Mouse (Mus musculus): ENCODE measurements at regions not wholly inside any gene's neighbourhood (a gene's known extent, or its start where the extent isn't known, plus 50 kb on each side); places are given as distances from the start of the nearest gene placed in this dataset.

DNA sequence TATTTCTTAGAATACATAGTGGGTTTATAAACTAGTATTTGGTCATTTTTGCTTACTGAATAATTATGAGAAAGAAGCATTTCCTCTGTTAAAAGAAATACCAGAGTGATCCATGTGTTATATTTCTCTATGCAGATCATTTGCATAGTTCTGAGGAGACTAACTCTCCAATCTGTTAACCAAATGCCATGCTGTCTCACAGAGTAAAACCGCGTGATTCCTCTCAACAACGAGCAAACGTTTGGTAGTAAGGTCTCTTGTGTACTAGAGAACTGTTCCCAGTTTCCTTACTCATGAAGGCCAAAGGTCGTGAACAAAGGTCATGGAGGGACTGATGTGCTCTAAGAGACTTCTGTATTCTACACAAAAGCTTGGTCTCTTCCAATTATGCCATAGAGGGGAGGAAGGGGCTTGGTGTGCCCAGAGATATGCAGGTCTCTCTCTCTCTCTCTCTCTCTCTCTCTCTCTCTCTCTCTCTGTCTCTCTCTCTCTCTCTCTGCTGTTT lies 152.3 kb upstream of the Avpr1a start:
- WGBS (ENCODE audit: insufficient replicate concordance), result 58% methylated on average over 5 of the region's 5 CpGs
- Histone ChIP-seq H3K36me3 (ENCODE audit: control insufficient read depth, insufficient read depth) (no peaks in the 10 kb centered on the region), H3K27me3 (ENCODE audit: control insufficient read depth, insufficient read depth, low read depth, low read length) (no peaks in the 10 kb centered on the region), H3K4me1 (ENCODE audit: control insufficient read depth, low read depth, low read length) (no peaks in the 10 kb centered on the region), H3K27ac (ENCODE audit: low read length) (no peak overlapping the region), H3K4me3 (ENCODE audit: low read depth, low read length) (no peak overlapping the region), H3K4me2 (ENCODE audit: low read depth, low read length) (no peak overlapping the region), H3K9me3 (replicated peaks; ENCODE audit: control insufficient read depth, low read length) (no peaks in the 10 kb centered on the region), H3K9ac (ENCODE audit: low read depth, low read length) (no peak overlapping the region)
- no peak for ATAC-seq (ENCODE audit: low read depth)

- Histone ChIP-seq H3K9ac (ENCODE audit: low read depth, low read length) (no peak overlapping the region), H3K36me3 (ENCODE audit: control insufficient read depth, insufficient read depth) (no peaks in the 10 kb centered on the region), H3K27ac (ENCODE audit: low read length) (no peak overlapping the region), H3K9me3 (replicated peaks; ENCODE audit: control insufficient read depth, low read length) (no peaks in the 10 kb centered on the region), H3K4me1 (ENCODE audit: control insufficient read depth, low read depth, low read length) (no peaks in the 10 kb centered on the region), H3K4me2 (ENCODE audit: low read depth, low read length) (no peak overlapping the region), H3K27me3 (ENCODE audit: control insufficient read depth, insufficient read depth, low read depth, low read length) (no peaks in the 10 kb centered on the region), H3K4me3 (ENCODE audit: low read depth, low read length) (no peak overlapping the region)
- 64% methylated on average over 2 of the region's 2 CpGs for WGBS (ENCODE audit: insufficient replicate concordance)
- no peak for ATAC-seq (ENCODE audit: low read depth)
Measured at GRCm38 (mm10) chr10:122291611-122292010, 156.7 kb upstream of the Avpr1a start.

GRCm38 (mm10) chr10:122291091-122291490 lies 157.2 kb upstream of the Avpr1a start:
- Histone ChIP-seq H3K27ac (ENCODE audit: low read length) (no peak overlapping the region), H3K4me3 (ENCODE audit: low read depth, low read length) (no peak overlapping the region), H3K9ac (ENCODE audit: low read depth, low read length) (no peak overlapping the region), H3K36me3 (ENCODE audit: control insufficient read depth, insufficient read depth) (no peaks in the 10 kb centered on the region), H3K4me2 (ENCODE audit: low read depth, low read length) (no peak overlapping the region), H3K27me3 (ENCODE audit: control insufficient read depth, insufficient read depth, low read depth, low read length) (no peaks in the 10 kb centered on the region), H3K4me1 (ENCODE audit: control insufficient read depth, low read depth, low read length) (no peaks in the 10 kb centered on the region), H3K9me3 (replicated peaks; ENCODE audit: control insufficient read depth, low read length) (no peaks in the 10 kb centered on the region)
- 70% methylated on average over 5 of the region's 5 CpGs for WGBS (ENCODE audit: insufficient replicate concordance)
- ATAC-seq (ENCODE audit: low read depth), result no peak

- Histone ChIP-seq H3K9ac (ENCODE audit: low read depth, low read length) (no peak overlapping the region), H3K4me1 (ENCODE audit: control insufficient read depth, low read depth, low read length) (no peaks in the 10 kb centered on the region), H3K27me3 (ENCODE audit: control insufficient read depth, insufficient read depth, low read depth, low read length) (no peaks in the 10 kb centered on the region), H3K4me2 (ENCODE audit: low read depth, low read length) (no peak overlapping the region), H3K36me3 (ENCODE audit: control insufficient read depth, insufficient read depth) (no peaks in the 10 kb centered on the region), H3K4me3 (ENCODE audit: low read depth, low read length) (no peak overlapping the region), H3K9me3 (replicated peaks; ENCODE audit: control insufficient read depth, low read length) (no peaks in the 10 kb centered on the region), H3K27ac (ENCODE audit: low read length) (no peak overlapping the region)
- ATAC-seq (ENCODE audit: low read depth), result no peak
- 57% methylated on average over 1 of the region's 1 CpGs for WGBS (ENCODE audit: insufficient replicate concordance)
Measured at GRCm38 (mm10) chr10:122274885-122275284, 173.4 kb upstream of the Avpr1a start.

DNA sequence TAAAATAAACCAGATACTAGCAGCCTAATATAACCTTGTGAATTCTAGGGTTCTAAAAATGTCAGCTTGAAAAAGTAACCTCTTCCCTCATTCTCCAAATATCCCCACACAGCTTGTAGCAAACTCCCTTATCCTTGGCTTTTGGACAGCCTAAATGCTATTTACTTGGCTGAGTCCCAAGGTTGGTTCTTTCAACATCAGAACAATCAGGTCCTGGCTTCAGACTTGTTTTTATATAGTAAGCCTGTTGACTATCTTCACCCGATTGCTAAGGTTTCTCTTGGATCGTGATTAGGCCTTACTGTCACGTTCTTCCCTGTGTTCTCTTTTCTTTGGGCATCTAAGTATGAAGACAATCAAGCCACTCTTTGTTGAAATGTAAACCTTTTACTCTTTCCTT lies 174.1 kb upstream of the Avpr1a start:
- H3K27ac ChIP-seq (ENCODE audit: low read length), result no peak overlapping the region
- WGBS (ENCODE audit: insufficient replicate concordance), result 50% methylated on average over 3 of the region's 3 CpGs

GRCm38 (mm10) chr10:122264070-122264469 lies 166.9 kb upstream of the Rxylt1 start:
- Histone ChIP-seq H3K4me1 (ENCODE audit: control insufficient read depth, low read depth, low read length) (no peaks in the 10 kb centered on the region), H3K27ac (ENCODE audit: low read length) (no peak overlapping the region), H3K4me3 (ENCODE audit: low read depth, low read length) (no peak overlapping the region), H3K9me3 (replicated peaks; ENCODE audit: control insufficient read depth, low read length) (no peaks in the 10 kb centered on the region), H3K36me3 (ENCODE audit: control insufficient read depth, insufficient read depth) (no peaks in the 10 kb centered on the region), H3K9ac (ENCODE audit: low read depth, low read length) (no peak overlapping the region), H3K27me3 (ENCODE audit: control insufficient read depth, insufficient read depth, low read depth, low read length) (no peaks in the 10 kb centered on the region), H3K4me2 (ENCODE audit: low read depth, low read length) (no peak overlapping the region)
- 24% methylated on average over 1 of the region's 1 CpGs for WGBS (ENCODE audit: insufficient replicate concordance)
- ATAC-seq (ENCODE audit: low read depth), result no peak

More for the DNA sequence above, 174.1 kb upstream of the Avpr1a start:
- no peak overlapping the region for H3K4me3 ChIP-seq (ENCODE audit: low read depth, low read length)
- H3K36me3 ChIP-seq (ENCODE audit: control insufficient read depth, insufficient read depth), result no peaks in the 10 kb centered on the region
- H3K27me3 ChIP-seq (ENCODE audit: control insufficient read depth, insufficient read depth, low read depth, low read length), result no peaks in the 10 kb centered on the region
- no peaks in the 10 kb centered on the region for H3K4me1 ChIP-seq (ENCODE audit: control insufficient read depth, low read depth, low read length)
- H3K9me3 ChIP-seq (replicated peaks; ENCODE audit: control insufficient read depth, low read length), result no peaks in the 10 kb centered on the region
- H3K9ac ChIP-seq (ENCODE audit: low read depth, low read length), result no peak overlapping the region
- no peak overlapping the region for H3K4me2 ChIP-seq (ENCODE audit: low read depth, low read length)
- peak; percentile 32; the same call in 1 of the 2 replicates for ATAC-seq (ENCODE audit: low read depth)

DNA sequence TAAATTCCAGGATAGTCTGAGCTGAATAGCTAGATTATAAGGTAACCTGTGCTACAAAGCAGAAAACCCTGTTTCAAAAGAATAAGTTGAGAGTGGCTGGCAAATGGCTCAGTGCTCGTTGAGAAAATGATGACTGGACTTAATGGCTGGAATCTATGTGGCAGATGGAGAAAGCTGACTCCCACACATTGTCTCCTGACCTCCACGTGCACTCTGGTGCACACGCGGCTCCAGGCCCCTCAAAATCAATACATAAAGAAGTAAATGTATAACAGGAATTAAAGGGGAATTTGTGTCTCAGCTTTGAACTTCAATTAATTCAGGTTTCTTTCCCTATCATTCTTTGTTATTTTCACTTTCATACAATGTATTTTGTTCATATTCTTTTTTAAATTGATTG lies 162.2 kb upstream of the Rxylt1 start:
- 50% methylated on average over 4 of the region's 4 CpGs for WGBS (ENCODE audit: insufficient replicate concordance)
- no peak overlapping the region for H3K27ac ChIP-seq (ENCODE audit: low read length)
- ATAC-seq (ENCODE audit: low read depth), result no peak; the same call in 1 of the 2 replicates
- no peaks in the 10 kb centered on the region for H3K9me3 ChIP-seq (replicated peaks; ENCODE audit: control insufficient read depth, low read length)
- no peaks in the 10 kb centered on the region for H3K27me3 ChIP-seq (ENCODE audit: control insufficient read depth, insufficient read depth, low read depth, low read length)
- H3K36me3 ChIP-seq (ENCODE audit: control insufficient read depth, insufficient read depth), result no peaks in the 10 kb centered on the region
- H3K4me3 ChIP-seq (ENCODE audit: low read depth, low read length), result no peak overlapping the region
- no peaks in the 10 kb centered on the region for H3K4me1 ChIP-seq (ENCODE audit: control insufficient read depth, low read depth, low read length)
- H3K9ac ChIP-seq (ENCODE audit: low read depth, low read length), result no peak overlapping the region
- no peak overlapping the region for H3K4me2 ChIP-seq (ENCODE audit: low read depth, low read length)

DNA sequence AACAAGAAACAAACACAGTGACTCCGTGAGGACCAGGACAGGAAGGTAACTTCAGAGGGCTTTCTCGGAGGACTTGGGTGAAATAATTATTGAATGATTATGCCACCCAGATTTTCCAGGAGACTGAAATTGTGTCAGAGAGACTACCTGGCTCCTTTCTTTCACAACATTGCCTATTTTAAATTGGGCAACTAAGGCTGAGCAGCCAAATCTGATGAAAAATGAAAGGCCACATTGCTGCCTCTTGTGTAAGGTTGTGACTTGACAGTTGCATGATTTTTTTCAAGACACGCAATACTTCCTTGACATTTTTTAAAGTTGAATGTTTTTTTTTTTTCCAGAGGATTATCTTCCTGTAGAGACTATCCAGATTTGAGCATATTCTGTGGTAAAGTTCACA lies 161.5 kb upstream of the Rxylt1 start:
- Histone ChIP-seq H3K36me3 (ENCODE audit: control insufficient read depth, insufficient read depth) (no peaks in the 10 kb centered on the region), H3K27me3 (ENCODE audit: control insufficient read depth, insufficient read depth, low read depth, low read length) (no peaks in the 10 kb centered on the region), H3K27ac (ENCODE audit: low read length) (no peak overlapping the region), H3K9ac (ENCODE audit: low read depth, low read length) (no peak overlapping the region), H3K9me3 (replicated peaks; ENCODE audit: control insufficient read depth, low read length) (no peaks in the 10 kb centered on the region), H3K4me1 (ENCODE audit: control insufficient read depth, low read depth, low read length) (no peaks in the 10 kb centered on the region), H3K4me2 (ENCODE audit: low read depth, low read length) (no peak overlapping the region), H3K4me3 (ENCODE audit: low read depth, low read length) (no peak overlapping the region)
- 65% methylated on average over 3 of the region's 3 CpGs for WGBS (ENCODE audit: insufficient replicate concordance)
- ATAC-seq (ENCODE audit: low read depth), result no peak

GRCm38 (mm10) chr10:122231818-122232217 lies 134.6 kb upstream of the Rxylt1 start:
- no peaks in the 10 kb centered on the region for H3K36me3 ChIP-seq (ENCODE audit: control insufficient read depth, insufficient read depth)
- H3K27me3 ChIP-seq (ENCODE audit: control insufficient read depth, insufficient read depth, low read depth, low read length), result no peaks in the 10 kb centered on the region
- ATAC-seq (ENCODE audit: low read depth), result no peak
- no peak overlapping the region for H3K4me3 ChIP-seq (ENCODE audit: low read depth, low read length)
- H3K9ac ChIP-seq (ENCODE audit: low read depth, low read length), result no peak overlapping the region
- no peaks in the 10 kb centered on the region; the same call in 1 of the 2 replicates for H3K4me1 ChIP-seq (ENCODE audit: control insufficient read depth, low read depth, low read length)
- WGBS (ENCODE audit: insufficient replicate concordance), result 69% methylated on average over 7 of the region's 7 CpGs
- H3K9me3 ChIP-seq (replicated peaks; ENCODE audit: control insufficient read depth, low read length), result no peaks in the 10 kb centered on the region; the same call in none of the 2 replicates
- H3K4me2 ChIP-seq (ENCODE audit: low read depth, low read length), result no peak overlapping the region
- H3K27ac ChIP-seq (ENCODE audit: low read length), result no peak overlapping the region

Data from liver, embryonic 16.5 days (tissue).